Mouse (Mus musculus) lung, embryonic 14.5 days (tissue): Measurements from ENCODE around the gene Grifin. TPM values are rescaled to one million over a fixed set of nuclear protein-coding genes. Genes with fewer than 3 reads are reported as not detected.

Experiments used
- ATAC-seq: fragments of 200-750 bp; cut with Nextera tagmentation; 2 replicates; pipeline ENCODE4 v1.8.0; 2017; ENCODE audit warnings: mild to moderate bottlenecking, moderate TSS enrichment, moderate library complexity; ENCODE audit not compliant: insufficient read depth
- DNase-seq: peaks from one replicate; pipeline ENCODE4 v3.0.0-alpha.2; 2015
- H3K27ac ChIP-seq: fragments of 300-500 bp; sonication (generic); 2 replicates; pipeline ENCODE4 v1.5.1; 2014; ENCODE audit warnings: low read depth, mild to moderate bottlenecking, moderate library complexity
- H3K27me3 ChIP-seq: fragments of 300-500 bp; sonication (generic); 2 replicates; pipeline ENCODE4 v1.6.1; 2014; ENCODE audit warnings: low read length, control low read depth; ENCODE audit not compliant: insufficient read depth
- H3K36me3 ChIP-seq: fragments of 300-500 bp; sonication (generic); 2 replicates; pipeline ENCODE4 v1.6.1; 2014; ENCODE audit warnings: control low read depth; ENCODE audit not compliant: insufficient read depth
- H3K4me1 ChIP-seq: fragments of 300-500 bp; sonication (generic); 2 replicates; pipeline ENCODE4 v1.6.1; 2014; ENCODE audit warnings: antibody characterized with exemption, control low read depth; ENCODE audit not compliant: insufficient read depth
- H3K4me2 ChIP-seq: fragments of 300-500 bp; sonication (generic); 2 replicates; pipeline ENCODE4 v1.6.1; 2014; ENCODE audit warnings: mild to moderate bottlenecking
- H3K4me3 ChIP-seq: fragments of 300-500 bp; sonication (generic); 2 replicates; pipeline ENCODE4 v1.5.1; 2014; ENCODE audit warnings: low read depth, low read length
- H3K9ac ChIP-seq: fragments of 300-500 bp; sonication (generic); 2 replicates; pipeline ENCODE4 v1.6.1; 2014
- H3K9me3 ChIP-seq: fragments of 300-500 bp; sonication (generic); 2 replicates; pipeline ENCODE4 v1.6.1; 2016; ENCODE audit warnings: low read depth, low read length, control low read depth
- CTCF ChIP-seq: IDR thresholded peaks from 2 replicates; pipeline ENCODE4 v1.5.1; 2016; ENCODE audit warnings: antibody characterized with exemption, low read depth
- WGBS: fragments of 180-500 bp; shearing (Covaris S2); extraction: QIAGEN DNeasy Blood & Tissue Kit; methylation state at CpG from one replicate; pipeline ENCODE4 v1.1.7; 2014; 5-methylcytosine and 5-hydroxymethylcytosine counted together
- polyA plus RNA-seq: library from polyadenylated mRNA; unstranded; fragments of >200 nt; fragmentation: Nextera tagmentation; extraction: Ambion mirVana; gene quantifications from 2 replicates; pipeline ENCODE4 v1.2.1, GENCODE M21; 2014

Grifin gene
- polyA plus RNA-seq, 1 experiment from 2014 or later = not detected

DNA sequence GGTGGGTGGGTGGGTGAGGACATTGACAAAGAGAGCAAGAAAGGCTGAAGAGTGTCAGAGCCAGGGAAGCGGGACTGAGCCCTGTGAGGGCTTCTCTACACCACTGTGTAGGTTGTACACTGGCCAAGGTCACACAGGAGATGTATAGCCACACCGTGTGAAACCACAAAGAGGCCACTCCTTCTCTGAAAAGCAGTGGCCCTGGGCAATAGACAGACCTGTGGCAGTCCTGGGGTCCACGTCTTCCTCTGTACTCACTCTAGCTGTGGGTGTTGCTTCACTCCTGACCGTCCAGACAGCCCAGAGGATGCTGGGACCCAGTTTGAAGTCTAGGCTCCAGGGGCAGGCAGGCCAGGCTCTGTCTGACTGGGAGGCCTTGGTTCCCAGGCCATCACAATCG is 30.0 kb upstream of the Grifin start:
- Histone ChIP-seq H3K4me2 (no peak overlapping the region), H3K27me3 (no peaks in the 10 kb centered on the region), H3K4me1 (no peaks in the 10 kb centered on the region; the same call in 1 of the 2 replicates), H3K9me3 (no peaks in the 10 kb centered on the region), H3K27ac (no peak overlapping the region), H3K9ac (no peak overlapping the region), H3K36me3 (no peaks in the 10 kb centered on the region), H3K4me3 (no peak overlapping the region)
- ATAC-seq (no peak), DNase-seq (no peak)
- no peak for TF ChIP-seq CTCF
- 64% methylated on average over 5 of the region's 5 CpGs for WGBS

DNA sequence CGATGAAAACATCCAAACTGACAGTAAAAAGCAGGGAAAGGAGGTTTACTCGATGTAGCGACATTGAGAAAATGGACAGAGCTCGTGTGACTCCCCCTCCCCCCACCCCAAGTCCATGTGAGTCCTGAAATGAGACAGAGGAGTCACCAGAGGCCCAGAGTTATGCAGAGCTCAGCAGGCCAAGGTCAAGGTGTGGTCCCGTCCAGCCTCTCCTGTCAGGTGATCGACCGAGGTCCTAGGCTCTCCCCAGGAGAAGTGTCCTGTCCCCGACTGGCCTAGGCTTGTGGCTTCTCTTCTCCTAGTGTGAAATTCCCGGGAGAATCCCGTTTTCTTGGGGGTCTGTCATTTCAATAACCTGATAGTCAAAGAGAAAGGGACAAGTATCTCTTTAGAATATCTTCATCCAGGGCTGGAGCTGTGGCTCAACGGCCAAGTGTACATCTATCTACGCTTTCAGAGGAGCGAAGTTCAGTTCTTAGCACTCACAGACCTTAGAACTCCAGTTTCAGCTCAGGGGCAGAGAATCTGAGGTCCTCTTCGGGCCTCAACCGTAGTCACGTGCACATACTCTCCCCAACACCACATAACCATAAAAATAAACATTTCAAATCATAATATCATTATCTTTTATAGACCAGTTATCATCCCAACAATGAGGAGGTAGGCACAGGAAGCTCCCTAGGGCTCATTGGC is 24.4 kb upstream of the Grifin start:
- ATAC-seq = no peak
- H3K9me3 ChIP-seq = no peaks in the 10 kb centered on the region
- no peak for DNase-seq
- H3K36me3 ChIP-seq = no peaks in the 10 kb centered on the region
- no peak overlapping the region for H3K27ac ChIP-seq
- H3K9ac ChIP-seq = no peak overlapping the region
- 82% methylated on average over 16 of the region's 16 CpGs for WGBS
- H3K27me3 ChIP-seq = no peaks in the 10 kb centered on the region
- no peak overlapping the region for H3K4me3 ChIP-seq
- no peak for TF ChIP-seq CTCF
- no peak overlapping the region for H3K4me2 ChIP-seq
- H3K4me1 ChIP-seq = no peaks in the 10 kb centered on the region

GRCm38 (mm10) chr5:140583732-140584368 is 19.0 kb upstream of the Grifin start:
- Histone ChIP-seq H3K9ac (no peak overlapping the region), H3K4me2 (no peak overlapping the region), H3K4me1 (peaks cover 6% of the 10 kb centered on the region; the same call in 1 of the 2 replicates), H3K4me3 (no peak overlapping the region), H3K36me3 (no peaks in the 10 kb centered on the region), H3K27me3 (no peaks in the 10 kb centered on the region), H3K9me3 (no peaks in the 10 kb centered on the region), H3K27ac (no peak overlapping the region)
- TF ChIP-seq CTCF = no peak
- ATAC-seq (peak; percentile 25; the same call in 1 of the 2 replicates), DNase-seq (peak; percentile 22)
- 43% methylated on average over 6 of the region's 6 CpGs for WGBS

DNA sequence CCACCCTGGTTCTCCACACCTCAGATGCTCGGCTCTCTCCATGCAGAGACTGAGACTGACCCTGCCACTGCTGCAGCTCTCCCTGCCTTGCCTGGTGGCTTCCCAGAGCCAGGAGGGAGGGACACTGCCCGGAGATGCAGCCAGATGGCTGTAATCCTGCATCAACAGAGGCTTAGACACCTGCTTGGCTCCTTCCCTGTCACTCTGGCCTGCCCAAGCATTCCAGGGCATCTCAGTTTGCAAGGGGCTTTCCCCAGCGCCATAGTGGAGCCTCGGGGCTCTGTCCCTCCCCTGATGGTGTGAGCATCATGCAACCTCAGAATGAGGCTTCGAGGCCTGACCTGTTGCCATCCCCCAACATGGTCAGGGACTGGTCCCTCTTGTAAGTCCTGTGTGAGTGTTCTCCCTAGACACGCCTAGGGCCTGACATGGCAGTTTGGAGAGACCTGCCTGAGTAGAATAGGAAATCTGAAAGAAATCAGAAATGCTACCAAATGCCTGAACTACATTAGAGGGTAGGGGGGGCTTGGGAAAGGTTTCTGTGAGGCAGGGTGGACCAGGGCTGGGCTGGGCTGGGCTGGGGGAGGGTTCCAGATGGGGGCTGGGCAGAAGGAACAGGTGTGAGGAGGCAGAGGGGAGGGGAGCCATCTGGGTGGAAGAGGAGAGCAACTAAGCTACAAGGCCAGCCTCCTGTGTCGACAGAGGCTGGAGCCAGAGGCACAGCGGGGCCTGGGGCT is 18.3 kb upstream of the Grifin start:
- no peak overlapping the region for H3K4me3 ChIP-seq
- H3K27me3 ChIP-seq = no peaks in the 10 kb centered on the region
- DNase-seq (no peak), ATAC-seq (no peak)
- no peak overlapping the region for H3K9ac ChIP-seq
- no peak for TF ChIP-seq CTCF
- H3K4me1 ChIP-seq = peaks cover 6% of the 10 kb centered on the region; the same call in 1 of the 2 replicates
- 42% methylated on average over 8 of the region's 8 CpGs for WGBS
- no peaks in the 10 kb centered on the region for H3K36me3 ChIP-seq
- no peak overlapping the region for H3K27ac ChIP-seq
- no peaks in the 10 kb centered on the region for H3K9me3 ChIP-seq
- no peak overlapping the region for H3K4me2 ChIP-seq

DNA sequence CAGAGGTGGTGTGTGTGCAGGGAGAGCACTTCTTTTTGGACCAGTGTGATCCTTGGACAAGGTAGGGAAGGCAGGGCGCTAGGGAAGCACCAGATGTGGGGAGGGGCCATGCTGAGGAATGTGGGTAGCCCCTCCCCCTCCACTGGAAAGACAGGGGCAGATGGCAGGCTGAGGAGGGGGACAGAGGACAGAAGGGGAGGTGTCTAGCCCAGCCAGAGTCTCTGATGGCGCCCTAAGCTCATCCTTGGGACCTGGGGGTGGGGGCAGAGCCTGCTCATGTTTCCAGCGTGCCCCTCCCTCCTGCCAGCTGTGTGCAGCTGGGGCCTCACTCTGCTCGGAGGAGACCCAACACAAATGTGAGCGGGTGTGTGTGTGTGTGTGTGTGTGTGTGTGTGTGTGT is 16.7 kb upstream of the Grifin start:
- Histone ChIP-seq H3K27ac (no peak overlapping the region), H3K4me2 (no peak overlapping the region), H3K9ac (no peak overlapping the region), H3K27me3 (no peaks in the 10 kb centered on the region), H3K4me1 (peaks cover 6% of the 10 kb centered on the region; the same call in 1 of the 2 replicates), H3K9me3 (no peaks in the 10 kb centered on the region), H3K4me3 (no peak overlapping the region), H3K36me3 (no peaks in the 10 kb centered on the region)
- ATAC-seq = peak; percentile 78
- peak; percentile 74 for DNase-seq
- no peak for TF ChIP-seq CTCF
- WGBS = 4% methylated on average over 5 of the region's 5 CpGs

DNA sequence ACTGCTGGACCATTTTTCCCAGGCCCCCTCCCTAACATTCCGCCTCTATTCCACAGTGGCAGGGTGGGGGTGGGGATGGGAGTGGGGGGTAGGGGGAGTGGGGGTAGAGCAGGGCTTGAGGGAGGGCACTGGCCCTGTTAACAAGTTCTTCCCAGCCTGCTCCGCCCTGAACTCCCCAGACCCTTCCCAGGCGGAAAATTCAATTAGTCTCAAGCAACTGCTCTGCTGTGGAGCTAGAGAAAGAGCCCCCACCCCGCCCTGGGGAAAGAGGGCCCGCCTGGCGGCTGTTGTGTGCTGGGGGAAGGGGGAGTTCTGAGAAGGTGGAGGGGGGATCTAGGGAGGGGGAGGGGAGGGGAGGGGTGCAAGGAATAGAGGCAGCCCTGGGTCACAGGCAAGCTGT is 14.9 kb upstream of the Grifin start:
- no peak overlapping the region for H3K4me3 ChIP-seq
- H3K36me3 ChIP-seq = no peaks in the 10 kb centered on the region
- H3K4me1 ChIP-seq = peaks cover 6% of the 10 kb centered on the region; the same call in 1 of the 2 replicates
- no peaks in the 10 kb centered on the region for H3K9me3 ChIP-seq
- no peak for ATAC-seq
- no peak overlapping the region for H3K27ac ChIP-seq
- no peak overlapping the region for H3K9ac ChIP-seq
- TF ChIP-seq CTCF = no peak
- no peaks in the 10 kb centered on the region for H3K27me3 ChIP-seq
- 27% methylated on average over 6 of the region's 6 CpGs for WGBS
- no peak overlapping the region for H3K4me2 ChIP-seq
- no peak for DNase-seq

- WGBS = 48% methylated on average over 9 of the region's 9 CpGs
- no peak for ATAC-seq
- Histone ChIP-seq H3K4me3 (no peak overlapping the region), H3K27me3 (no peaks in the 10 kb centered on the region), H3K36me3 (no peaks in the 10 kb centered on the region), H3K4me1 (peaks cover 6% of the 10 kb centered on the region; the same call in 1 of the 2 replicates), H3K9me3 (no peaks in the 10 kb centered on the region), H3K27ac (no peak overlapping the region), H3K9ac (no peak overlapping the region), H3K4me2 (no peak overlapping the region)
- no peak for TF ChIP-seq CTCF
- DNase-seq = no peak
Measured at GRCm38 (mm10) chr5:140579221-140579620, 14.3 kb upstream of the Grifin start.
